Mouse (Mus musculus) MN1 (cell line): ENCODE data around the gene Iba57.
"Not testable (repeated sequence)": the region's sequence is repeated elsewhere in the genome, so short reads cannot be mapped to it uniquely, and the experiment has no call there.

ENCODE experiments used
- DNase-seq: peaks from one replicate; pipeline ENCODE4 v3.0.0-alpha.2; 2016; ENCODE audit warnings: low spot score

The Iba57 gene

DNA sequence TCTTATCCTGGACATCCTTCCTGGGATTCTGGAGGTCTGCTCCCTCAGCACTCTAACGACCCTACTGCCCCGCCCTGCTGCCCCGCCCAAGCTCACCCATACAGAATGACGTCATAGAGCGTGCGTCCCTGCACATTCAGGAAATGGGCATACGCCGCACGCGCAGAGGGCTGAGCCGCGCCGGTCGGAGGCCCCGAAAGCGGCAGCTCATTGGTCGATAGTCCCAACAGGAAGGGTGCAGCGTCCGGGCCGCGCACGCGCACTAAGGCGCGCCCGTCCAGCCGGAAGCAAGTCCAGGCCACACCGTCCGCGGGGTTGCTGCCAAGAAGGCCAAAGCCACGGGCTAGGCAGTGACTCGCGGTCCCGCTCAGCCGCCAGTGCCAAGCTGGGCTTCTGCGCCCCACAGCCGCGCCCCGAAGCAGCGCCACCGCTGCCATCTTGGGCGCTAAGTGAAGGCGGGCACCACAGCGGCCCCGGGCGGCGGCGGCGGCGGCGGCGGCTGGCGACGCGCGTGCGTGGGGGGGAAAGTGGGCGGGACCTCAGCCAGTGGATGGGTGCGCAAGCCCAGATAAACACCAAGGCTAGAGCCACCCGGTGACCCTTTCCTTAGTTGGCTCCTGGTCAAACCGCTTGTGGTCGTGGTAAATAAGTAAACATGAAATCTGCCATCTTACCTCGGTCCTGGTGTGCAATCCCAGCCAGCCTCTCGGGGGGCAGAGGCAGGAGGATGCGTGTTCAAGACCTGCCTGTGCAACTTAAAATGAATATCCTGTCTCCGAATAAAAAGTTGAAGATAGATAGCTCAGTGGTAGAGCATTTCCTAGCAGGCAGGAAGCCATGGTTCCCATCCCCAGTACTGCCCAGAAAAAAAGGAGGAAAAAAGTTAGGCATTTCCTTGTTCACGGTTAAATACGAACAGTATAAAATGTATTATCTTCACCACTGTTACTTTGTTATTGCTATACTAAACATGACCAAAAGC is at the start of gene Iba57:
Iba57 (minus strand) TSS at position 485 of the 982 bp plus-strand sequence.
- DNase-seq = peak; percentile 100

DNA sequence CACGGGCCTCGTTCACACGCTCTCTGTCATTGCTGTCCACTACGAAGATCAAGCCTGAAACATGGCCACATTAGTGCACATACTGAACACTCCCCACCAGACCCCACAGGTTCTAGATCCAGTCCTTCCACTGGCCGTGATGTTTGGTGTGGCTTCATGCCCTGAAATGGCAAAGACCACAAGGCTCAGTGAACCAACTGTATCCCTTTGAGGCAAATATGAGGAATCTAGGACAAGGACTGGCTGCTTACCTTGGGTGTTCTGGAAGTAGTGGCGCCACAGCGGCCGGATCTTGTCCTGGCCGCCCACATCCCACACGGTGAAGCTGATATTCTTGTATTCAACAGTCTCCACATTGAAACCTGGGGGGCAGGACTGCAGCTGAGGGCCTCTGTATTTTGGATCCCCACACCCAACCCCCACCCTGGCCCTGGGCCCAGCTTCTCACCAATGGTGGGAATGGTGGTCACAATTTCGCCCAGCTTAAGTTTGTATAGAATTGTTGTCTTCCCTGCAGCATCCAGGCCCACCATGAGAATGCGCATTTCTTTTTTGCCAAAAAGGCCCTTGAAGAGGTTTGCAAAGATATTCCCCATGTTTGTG is 49.5 kb upstream of the Iba57 start:
- DNase-seq = no peak

GRCm38 (mm10) chr11:59212320-59212719 is 48.8 kb upstream of the Iba57 start:
- not testable (repeated sequence) for DNase-seq

DNA sequence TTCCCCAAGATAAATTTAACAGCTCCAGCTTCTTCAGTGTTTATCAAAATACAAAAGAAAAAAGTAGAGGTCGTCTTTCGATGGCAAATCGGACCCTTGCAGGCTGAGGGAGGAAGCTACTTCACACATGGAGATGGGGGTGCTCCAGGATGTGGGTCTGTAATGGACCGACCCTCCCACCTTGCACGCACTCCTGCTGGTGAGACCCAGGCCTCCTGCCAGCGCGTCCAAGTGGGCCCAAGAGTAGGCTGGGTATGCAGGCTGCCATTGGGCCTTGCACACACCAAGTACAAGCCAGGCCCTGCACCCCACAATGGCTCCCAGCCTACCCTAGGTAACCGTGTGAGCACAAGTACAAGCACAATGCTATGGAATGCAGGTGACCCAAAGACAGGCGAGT is 48.0 kb upstream of the Iba57 start:
- DNase-seq = not testable (repeated sequence)

- no peak for DNase-seq
Observed at GRCm38 (mm10) chr11:59210020-59210419, 46.5 kb upstream of the Iba57 start.

DNA sequence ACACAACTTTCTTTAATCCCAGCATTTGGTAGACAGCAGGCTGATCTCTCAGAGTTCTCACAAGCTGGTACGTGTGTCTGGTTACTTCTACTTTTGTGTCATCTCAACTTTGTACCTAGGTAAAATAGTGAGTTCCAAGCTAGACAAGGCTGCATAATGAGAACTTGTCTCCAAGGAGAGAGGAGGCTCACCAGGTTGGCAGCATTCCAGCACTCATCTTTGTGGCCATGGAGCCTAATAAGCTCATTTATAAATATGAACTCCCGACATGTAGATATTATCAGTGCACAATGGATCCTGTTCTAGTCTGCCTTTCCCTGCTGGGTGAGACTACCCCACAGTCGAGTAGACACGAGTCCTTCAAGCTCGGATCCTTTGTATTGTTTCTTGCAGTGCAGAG is 46.0 kb upstream of the Iba57 start:
- DNase-seq = no peak

GRCm38 (mm10) chr11:59209003-59209441 is 45.5 kb upstream of the Iba57 start:
- peak; percentile 79 for DNase-seq

- peak; percentile 91 for DNase-seq
Observed at GRCm38 (mm10) chr11:59208153-59208831, 44.8 kb upstream of the Iba57 start, which contains the start of gene 2310033P09Rik. TSS of gene 2310033P09Rik (plus strand) at chr11:59208321.

GRCm38 (mm10) chr11:59202081-59202995 is 38.8 kb upstream of the Iba57 start, which contains the start of gene Mrpl55:
TSS of gene Mrpl55 (plus strand) at chr11:59202486.
- peak; percentile 95 for DNase-seq

- DNase-seq = no peak
Observed at GRCm38 (mm10) chr11:59201216-59202002, 37.9 kb upstream of the Iba57 start.

GRCm38 (mm10) chr11:59196230-59196629 is 32.7 kb upstream of the Iba57 start:
- DNase-seq = no peak

DNA sequence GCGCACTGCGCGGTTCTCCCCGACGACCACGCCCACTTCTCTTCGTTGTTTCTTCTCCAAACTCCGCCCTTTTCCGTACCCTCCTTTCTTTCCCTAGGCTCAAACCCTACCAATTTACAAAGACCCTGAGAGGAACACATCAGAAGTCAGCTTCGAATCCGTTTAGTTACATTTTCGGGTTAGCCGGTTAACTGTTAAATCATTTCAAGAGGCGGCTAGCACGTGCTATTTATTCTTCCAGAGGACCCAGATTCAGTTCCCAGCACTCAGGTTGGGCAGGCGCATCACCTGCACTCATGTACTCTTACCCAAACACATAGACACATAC is 28.5 kb upstream of the Iba57 start, which contains the start of gene Guk1:
Guk1 (minus strand) TSS at position 154 of the 328 bp plus-strand sequence.
- no peak for DNase-seq

- peak; percentile 96 for DNase-seq
Observed at GRCm38 (mm10) chr11:59191231-59192058, 27.9 kb upstream of the Iba57 start.

DNA sequence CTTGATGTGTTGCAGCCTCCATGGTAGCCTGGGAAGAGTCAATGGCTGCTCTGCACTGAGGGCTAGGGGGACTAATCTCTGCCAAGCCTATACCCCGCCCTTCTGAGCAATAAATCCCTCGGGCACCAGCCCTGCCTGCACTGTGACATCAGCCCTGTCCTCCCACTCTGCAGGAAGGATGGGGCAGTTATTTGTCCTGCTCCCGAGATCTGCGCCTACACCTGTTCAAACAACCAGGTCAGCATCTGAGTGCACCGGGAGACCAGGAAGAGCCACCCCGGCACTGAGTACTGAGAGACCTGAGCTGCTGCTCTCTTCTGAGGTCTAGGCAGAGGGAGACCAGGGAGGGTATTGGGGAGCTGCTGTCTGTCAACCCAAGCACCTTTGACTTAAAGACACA is 24.2 kb upstream of the Iba57 start:
- peak; percentile 51 for DNase-seq

GRCm38 (mm10) chr11:59185490-59185889 is 22.0 kb upstream of the Iba57 start:
- DNase-seq = no peak

DNA sequence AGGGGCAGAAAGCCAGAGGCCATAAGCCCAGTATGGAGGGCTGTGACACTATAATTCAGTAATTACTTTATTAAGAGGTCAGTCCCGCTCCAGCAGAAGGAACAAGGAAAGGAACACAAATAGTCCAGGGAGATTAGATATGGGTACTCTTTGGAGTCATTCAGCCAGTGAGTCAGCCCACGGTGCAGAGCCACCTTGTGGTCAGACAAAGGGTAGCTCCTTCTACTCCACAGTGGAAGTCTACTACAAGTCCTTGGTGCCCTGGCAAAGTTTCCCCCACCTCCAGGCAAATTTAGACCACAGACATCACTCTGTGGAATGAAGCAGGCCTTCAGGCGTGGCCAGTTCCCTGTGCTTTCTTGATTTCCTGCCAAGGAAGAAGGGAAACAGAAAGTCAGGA is 20.3 kb upstream of the Iba57 start:
- peak; percentile 85 for DNase-seq

DNA sequence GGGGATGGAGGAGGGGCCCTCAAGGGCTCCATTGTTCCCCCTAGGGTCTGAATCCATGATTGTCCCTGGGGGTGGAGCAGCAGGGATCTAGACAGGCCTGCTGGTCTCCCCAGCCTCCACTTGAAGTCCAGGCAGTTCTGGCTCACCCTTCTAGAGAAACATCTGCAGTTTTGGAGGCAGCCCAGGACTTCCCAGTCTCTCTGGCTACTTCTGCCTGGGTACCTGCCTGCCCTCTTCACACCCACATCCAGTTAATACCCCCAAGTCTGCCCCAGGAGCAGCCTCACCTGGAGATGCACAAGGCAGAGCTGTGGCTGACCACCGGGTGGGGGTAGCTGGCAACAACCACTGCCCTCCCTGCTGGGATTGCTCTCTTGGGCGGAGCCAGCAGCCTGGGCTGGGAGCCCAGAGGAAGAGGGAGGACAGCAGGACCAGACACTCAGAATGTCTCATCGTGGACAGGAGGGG is 19.4 kb upstream of the Iba57 start, which contains the start of gene Gjc2:
Gjc2 (minus strand) TSS at position 350 of the 468 bp plus-strand sequence.
- peak; percentile 60 for DNase-seq

- no peak for DNase-seq
Observed at GRCm38 (mm10) chr11:59176921-59177320, 13.4 kb upstream of the Iba57 start.

GRCm38 (mm10) chr11:59176475-59176874 is 12.9 kb upstream of the Iba57 start:
- no peak for DNase-seq
